Mouse (Mus musculus) adrenal gland, adult 18-20 months (tissue): ENCODE data around the gene March10. TPM values are rescaled to one million over a fixed set of nuclear protein-coding genes. Genes with fewer than 3 reads are reported as not detected.

Source experiments
- DNase-seq, 2 experiments: peaks; one replicate each; pipeline ENCODE4 v3.0.0; 2021 to 2022; ENCODE audit warnings: low spot score in 2 of 2
- total RNA-seq, 2 experiments: library from RNA; stranded (reverse); gene quantifications; 1 replicate in 1 of 2; 2 replicates in 1 of 2; pipeline ENCODE4 v1.2.3; 2021

The March10 gene
- total RNA-seq, 2 experiments from 2014 or later = not detected

GRCm38 (mm10) chr11:105353891-105354280 is 102.6 kb downstream of the March10 start:
- no peak for DNase-seq

GRCm38 (mm10) chr11:105352954-105353890 is 103.3 kb downstream of the March10 start:
- peak; percentile 38 to 64 for DNase-seq

GRCm38 (mm10) chr11:105352152-105352551 is 104.4 kb downstream of the March10 start:
- no peak for DNase-seq

- no peak for DNase-seq
These were observed 105.9 kb downstream of the March10 start for GRCm38 (mm10) chr11:105350643-105351042.

- DNase-seq = no peak
These were observed 106.7 kb downstream of the March10 start for GRCm38 (mm10) chr11:105349780-105350324.

GRCm38 (mm10) chr11:105348495-105348982 is 108.0 kb downstream of the March10 start:
- no peak for DNase-seq

GRCm38 (mm10) chr11:105347162-105348161 is 109.1 kb downstream of the March10 start:
- DNase-seq = peak; percentile 72 to 82

- DNase-seq = no peak
These were observed 111.3 kb downstream of the March10 start for GRCm38 (mm10) chr11:105345284-105345683.

GRCm38 (mm10) chr11:105338596-105339390 is 117.7 kb downstream of the March10 start:
- no peak for DNase-seq

GRCm38 (mm10) chr11:105333867-105334670 is 122.5 kb downstream of the March10 start:
- no peak for DNase-seq

- peak; percentile 40 to 43 for DNase-seq
These were observed 124.1 kb downstream of the March10 start for GRCm38 (mm10) chr11:105332468-105332867.

- DNase-seq = peak; percentile 54 to 60
These were observed 124.8 kb downstream of the March10 start for GRCm38 (mm10) chr11:105331732-105332131.

- no peak for DNase-seq
These were observed 125.4 kb downstream of the March10 start for GRCm38 (mm10) chr11:105331129-105331528.

GRCm38 (mm10) chr11:105329962-105330361 is 126.6 kb downstream of the March10 start:
- DNase-seq = no peak

GRCm38 (mm10) chr11:105327101-105327500 is 129.4 kb downstream of the March10 start:
- DNase-seq = no peak

- DNase-seq = no peak
These were observed 133.0 kb downstream of the March10 start for GRCm38 (mm10) chr11:105323530-105323929.

GRCm38 (mm10) chr11:105321090-105321489 is 135.4 kb downstream of the March10 start:
- no peak for DNase-seq

- no peak for DNase-seq
These were observed 138.8 kb downstream of the March10 start for GRCm38 (mm10) chr11:105317769-105318168.

- no peak for DNase-seq
These were observed 140.4 kb downstream of the March10 start for GRCm38 (mm10) chr11:105316121-105316520.
